Mouse (Mus musculus): ENCODE measurements around the gene Cox8b.

DNA sequence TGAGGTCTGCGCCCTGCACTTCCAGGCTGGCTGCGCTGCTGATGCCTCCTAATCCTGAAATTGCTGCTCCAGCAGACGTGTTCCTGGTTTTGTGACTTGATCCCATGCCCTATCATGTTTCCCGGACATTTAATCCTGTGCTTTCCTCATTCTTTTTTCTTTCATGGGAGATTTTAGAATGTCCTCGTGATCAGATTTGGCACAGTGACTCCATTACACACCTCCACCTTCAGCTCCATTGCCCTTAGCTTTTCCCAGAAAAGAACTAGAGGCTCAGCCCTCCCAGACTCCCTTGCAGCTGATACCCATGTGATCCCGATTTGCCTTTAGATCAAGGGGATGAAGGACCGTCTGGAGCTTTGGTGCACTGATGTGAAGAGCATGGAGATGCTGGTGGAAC, 2.4 kb downstream of the Cox8b start:
- TF ChIP-seq POLR2A (IDR thresholded peaks at IDR 0.05; ENCODE audit: low read depth, low read length): no peak
- TF ChIP-seq CTCF (IDR thresholded peaks at IDR 0.05; ENCODE audit: extremely low read depth, insufficient read length, insufficient replicate concordance, low read depth, low read length): no peak
